Mouse (Mus musculus) forebrain, embryonic 16.5 days (tissue): ENCODE results near the gene Glo1. TPM values are rescaled to one million over a fixed set of nuclear protein-coding genes. Genes with fewer than 3 reads are reported as not detected.
A peak's percentile ranks its signal among the peaks of the same experiment; 100 is the strongest.

ENCODE experiments used
- ATAC-seq: fragments of 200-750 bp; cut with Nextera tagmentation; 2 replicates; pipeline ENCODE4 v1.8.0; 2017; ENCODE audit warnings: mild to moderate bottlenecking, moderate library complexity
- H3K27ac ChIP-seq: fragments of 300-500 bp; sonication (generic); 2 replicates; pipeline ENCODE4 v1.5.1; 2014; ENCODE audit warnings: low read length, control low read depth
- H3K27me3 ChIP-seq: fragments of 300-500 bp; sonication (generic); replicated peaks from 2 replicates; pipeline ENCODE4 v1.6.1; 2014; ENCODE audit warnings: low read length; ENCODE audit not compliant: control insufficient read depth, insufficient read depth
- H3K36me3 ChIP-seq: fragments of 300-500 bp; sonication (generic); 2 replicates; pipeline ENCODE4 v1.6.1; 2014; ENCODE audit not compliant: control insufficient read depth, insufficient read depth
- H3K4me1 ChIP-seq: fragments of 300-500 bp; sonication (generic); replicated peaks from 2 replicates; pipeline ENCODE4 v1.6.1; 2014; ENCODE audit warnings: low read length; ENCODE audit not compliant: control insufficient read depth, insufficient read depth
- H3K4me2 ChIP-seq: fragments of 300-500 bp; sonication (generic); 2 replicates; pipeline ENCODE4 v1.6.1; 2014; ENCODE audit warnings: mild to moderate bottlenecking, low read length, control low read depth
- H3K4me3 ChIP-seq: fragments of 300-500 bp; sonication (generic); replicated peaks from 2 replicates; pipeline ENCODE4 v1.5.1; 2014; ENCODE audit warnings: mild to moderate bottlenecking, low read length, control low read depth
- H3K9ac ChIP-seq: fragments of 300-500 bp; sonication (generic); replicated peaks from 2 replicates; pipeline ENCODE4 v1.6.1; 2014; ENCODE audit warnings: low read depth, low read length, control low read depth
- H3K9me3 ChIP-seq: fragments of 300-500 bp; sonication (generic); 2 replicates; pipeline ENCODE4 v1.6.1; 2016; ENCODE audit warnings: low read length; ENCODE audit not compliant: control insufficient read depth
- WGBS: fragments of 180-500 bp; shearing (Covaris S2); extraction: QIAGEN DNeasy Blood & Tissue Kit; methylation state at CpG from one replicate; pipeline ENCODE4 v1.1.7; 2014; 5-methylcytosine and 5-hydroxymethylcytosine counted together
- polyA plus RNA-seq: library from polyadenylated mRNA; unstranded; fragments of >200 nt; fragmentation: Nextera tagmentation; extraction: Ambion mirVana; gene quantifications from 2 replicates; pipeline ENCODE4 v1.2.1, GENCODE M21; 2015

Gene Glo1
- polyA plus RNA-seq, 1 experiment from 2014 or later: 156 TPM

GRCm38 (mm10) chr17:30575941-30576773, 50.5 kb downstream of the Glo1 start, which contains the start of gene Btbd9:
Gene Btbd9, minus strand, starts transcription at chr17:30576488.
- H3K4me3 ChIP-seq: peak within 1 kb of the TSS; percentile 90
- peak within 1 kb of the TSS; percentile 84 for H3K9ac ChIP-seq
- no peaks in the 10 kb centered on the region for H3K36me3 ChIP-seq
- H3K27me3 ChIP-seq: no peaks in the 10 kb centered on the region
- ATAC-seq: peak; percentile 92
- 1% methylated on average over 55 of the region's 94 CpGs for WGBS
- H3K4me1 ChIP-seq: peaks cover 21% of the 10 kb centered on the region
- H3K27ac ChIP-seq: peak within 1 kb of the TSS; percentile 92
- H3K4me2 ChIP-seq: peak within 1 kb of the TSS; percentile 89
- no peaks in the 10 kb centered on the region for H3K9me3 ChIP-seq

DNA sequence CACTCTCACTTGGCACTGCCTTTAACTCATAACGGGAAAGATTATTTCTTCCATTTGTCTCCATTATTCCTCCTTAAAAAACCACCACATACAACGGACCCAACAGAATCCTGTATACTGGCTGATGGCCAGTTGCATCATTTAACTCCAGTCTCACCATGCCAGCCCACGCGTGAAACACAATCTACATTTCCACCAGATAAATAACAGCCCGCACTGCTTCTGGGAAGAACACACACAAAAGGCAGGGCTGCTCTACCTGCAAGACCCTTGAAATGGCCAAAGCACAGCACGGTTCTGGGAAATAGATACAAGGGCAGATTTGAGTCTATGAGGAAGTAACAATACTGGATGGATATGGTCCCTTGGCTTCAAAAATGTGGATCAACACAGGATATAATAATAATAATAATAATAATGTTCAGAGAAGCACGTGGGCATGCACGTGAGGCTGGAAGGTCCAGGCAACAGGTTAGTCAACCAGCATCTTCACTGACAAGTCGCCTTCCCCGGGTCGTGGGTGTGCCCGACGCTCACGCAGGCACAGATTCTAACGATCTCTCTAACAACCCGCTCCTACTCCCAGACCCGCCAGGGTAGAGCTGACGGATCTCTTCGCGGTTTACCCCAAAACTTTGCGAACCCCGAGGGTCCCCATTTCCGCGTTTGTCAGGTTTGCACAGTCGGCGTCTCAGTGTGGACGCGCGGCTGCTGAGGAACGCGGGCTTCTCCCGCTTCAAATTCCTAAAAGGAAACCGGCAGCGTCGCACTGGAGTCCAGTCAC, 51.4 kb downstream of the Glo1 start:
- H3K27me3 ChIP-seq: no peaks in the 10 kb centered on the region
- H3K9me3 ChIP-seq: no peaks in the 10 kb centered on the region
- H3K4me2 ChIP-seq: peak overlapping the region; percentile 89
- H3K4me3 ChIP-seq: peak overlapping the region; percentile 90
- H3K4me1 ChIP-seq: peaks cover 21% of the 10 kb centered on the region
- WGBS: 5% methylated on average over 35 of the region's 35 CpGs
- ATAC-seq: no peak; the same call in 1 of the 2 replicates
- no peaks in the 10 kb centered on the region for H3K36me3 ChIP-seq
- peak overlapping the region; percentile 84 for H3K9ac ChIP-seq
- H3K27ac ChIP-seq: peak overlapping the region; percentile 92

DNA sequence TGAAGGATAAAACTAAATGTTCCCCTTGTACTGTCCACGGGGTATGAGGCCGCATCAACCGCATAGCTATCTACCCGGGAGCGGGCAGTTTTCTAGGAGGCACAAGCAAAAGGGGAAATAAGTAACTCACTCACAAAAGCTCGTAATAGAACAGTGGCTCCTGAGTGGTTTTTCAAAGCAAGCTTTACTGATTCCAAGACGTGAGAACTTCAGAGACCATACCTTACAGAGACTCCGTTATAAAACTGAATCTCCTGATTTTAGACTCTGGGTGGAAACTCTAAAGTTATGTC, 51.9 kb downstream of the Glo1 start:
- H3K4me2 ChIP-seq: peak overlapping the region; percentile 89
- no peaks in the 10 kb centered on the region for H3K9me3 ChIP-seq
- H3K36me3 ChIP-seq: no peaks in the 10 kb centered on the region
- no peak for ATAC-seq
- 75% methylated on average over 8 of the region's 8 CpGs for WGBS
- H3K4me3 ChIP-seq: peak overlapping the region; percentile 90
- peaks cover 21% of the 10 kb centered on the region for H3K4me1 ChIP-seq
- H3K27ac ChIP-seq: no peak overlapping the region
- peak overlapping the region; percentile 84; the same call in 1 of the 2 replicates for H3K9ac ChIP-seq
- no peaks in the 10 kb centered on the region for H3K27me3 ChIP-seq

DNA sequence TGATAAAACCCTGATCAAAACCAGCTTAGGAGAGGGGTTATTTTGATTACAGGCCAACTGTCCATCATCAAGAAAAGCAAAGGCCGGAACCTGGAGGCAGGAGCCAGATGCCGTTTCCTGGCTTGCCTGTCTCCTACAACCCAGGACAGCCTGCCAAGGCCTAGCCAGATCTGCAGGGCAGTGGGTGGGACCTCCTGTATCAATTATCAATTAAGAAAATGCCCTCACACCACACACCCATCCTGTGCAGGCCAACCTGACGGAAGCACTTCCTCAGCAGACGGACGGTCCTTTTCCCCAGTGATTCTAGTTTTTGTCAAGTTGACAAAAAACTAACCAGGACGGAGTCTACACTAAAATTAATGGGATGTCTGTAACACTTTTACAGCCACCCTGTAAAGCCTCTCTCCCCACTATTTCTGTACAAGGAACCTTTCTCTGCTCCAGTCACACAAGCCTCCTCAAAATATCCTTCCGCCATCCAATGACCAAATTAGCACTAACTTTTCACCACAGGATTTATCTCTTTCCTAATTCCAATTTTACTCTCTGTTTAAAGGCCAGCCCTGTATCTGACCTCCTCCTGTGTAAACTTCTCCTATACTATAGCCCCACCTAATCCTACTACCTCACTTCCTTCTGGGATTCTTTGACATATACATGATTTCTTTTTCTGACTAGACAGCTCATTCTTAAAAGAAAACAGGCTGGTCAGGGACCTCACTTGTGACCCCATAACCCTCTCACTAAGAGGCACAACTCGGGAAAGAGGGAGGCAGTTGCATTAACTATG, 52.5 kb downstream of the Glo1 start:
- Histone ChIP-seq H3K4me3 (no peak overlapping the region), H3K9ac (no peak overlapping the region), H3K4me1 (peaks cover 21% of the 10 kb centered on the region), H3K27me3 (no peaks in the 10 kb centered on the region), H3K4me2 (no peak overlapping the region), H3K27ac (no peak overlapping the region), H3K36me3 (no peaks in the 10 kb centered on the region), H3K9me3 (no peaks in the 10 kb centered on the region)
- WGBS: 79% methylated on average over 8 of the region's 8 CpGs
- ATAC-seq: no peak

DNA sequence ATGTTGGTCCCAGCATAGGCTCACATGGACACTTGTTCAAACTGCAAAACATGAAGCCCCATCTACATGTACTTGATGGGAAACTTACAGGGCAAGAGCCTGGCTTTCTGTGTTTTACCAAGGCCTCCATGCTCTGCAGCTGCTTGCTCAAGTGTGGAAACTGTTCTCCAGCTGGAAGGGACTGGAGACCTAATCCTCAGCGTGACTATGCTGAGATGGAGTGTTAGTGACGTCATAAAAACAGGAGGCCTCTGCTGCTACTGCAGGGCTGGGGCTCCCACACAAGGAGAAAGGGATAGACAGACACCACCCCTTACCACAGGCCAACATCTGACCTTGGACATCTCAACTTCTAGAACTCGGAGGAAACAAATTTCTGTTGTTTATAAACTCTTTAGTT, 55.7 kb downstream of the Glo1 start:
- Histone ChIP-seq H3K27ac (no peak overlapping the region), H3K4me3 (no peak overlapping the region), H3K36me3 (no peaks in the 10 kb centered on the region), H3K4me2 (no peak overlapping the region), H3K4me1 (peaks cover 9% of the 10 kb centered on the region), H3K9me3 (no peaks in the 10 kb centered on the region), H3K9ac (no peak overlapping the region), H3K27me3 (no peaks in the 10 kb centered on the region)
- no peak for ATAC-seq
- WGBS: 64% methylated on average over 3 of the region's 3 CpGs

DNA sequence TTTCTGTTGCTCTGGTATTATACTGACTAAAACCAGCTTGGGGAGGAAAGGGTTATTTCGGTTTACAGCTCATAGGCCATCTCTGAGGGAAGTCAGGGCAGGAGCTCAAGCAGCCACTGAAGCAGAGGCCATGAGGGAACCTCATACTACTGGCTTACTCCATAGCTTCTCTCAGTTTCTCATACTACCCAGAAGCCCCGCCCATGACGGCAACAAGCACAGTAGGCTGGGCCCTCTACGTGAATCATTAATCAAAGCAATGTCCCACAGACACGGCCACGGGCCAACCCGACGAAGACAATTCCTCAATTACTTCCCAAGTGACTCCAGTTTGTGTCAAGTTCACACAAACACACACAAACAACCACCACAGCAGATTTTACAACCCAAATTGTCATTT, 56.5 kb downstream of the Glo1 start:
- H3K4me3 ChIP-seq: no peak overlapping the region
- no peak overlapping the region for H3K9ac ChIP-seq
- H3K4me1 ChIP-seq: peaks cover 8% of the 10 kb centered on the region
- H3K27ac ChIP-seq: no peak overlapping the region
- no peaks in the 10 kb centered on the region for H3K9me3 ChIP-seq
- no peak overlapping the region for H3K4me2 ChIP-seq
- WGBS: 78% methylated on average over 8 of the region's 8 CpGs
- no peaks in the 10 kb centered on the region for H3K36me3 ChIP-seq
- no peak for ATAC-seq
- no peaks in the 10 kb centered on the region for H3K27me3 ChIP-seq

DNA sequence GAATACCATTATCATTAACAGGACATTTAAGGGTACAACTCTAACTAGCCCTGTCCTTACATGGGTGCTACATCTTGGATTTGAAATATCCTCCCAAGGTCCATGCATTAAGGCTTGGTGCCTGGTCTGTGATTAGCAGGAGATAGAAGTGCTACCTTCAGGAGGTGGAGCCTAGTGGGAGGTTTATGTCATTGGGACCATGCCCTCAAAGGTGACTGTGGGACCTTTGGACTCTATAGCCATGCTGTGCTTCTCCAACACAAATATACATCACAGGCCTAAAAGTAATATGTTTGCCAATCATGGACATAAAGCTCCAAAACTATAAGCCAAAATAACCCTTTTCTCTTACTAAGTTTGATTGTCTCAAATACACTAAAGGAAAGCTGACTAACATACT, 58.2 kb downstream of the Glo1 start:
- no peak for ATAC-seq
- Histone ChIP-seq H3K4me1 (no peaks in the 10 kb centered on the region), H3K4me3 (no peak overlapping the region), H3K9me3 (no peaks in the 10 kb centered on the region), H3K27me3 (no peaks in the 10 kb centered on the region), H3K9ac (no peak overlapping the region), H3K36me3 (no peaks in the 10 kb centered on the region), H3K27ac (no peak overlapping the region), H3K4me2 (no peak overlapping the region)

DNA sequence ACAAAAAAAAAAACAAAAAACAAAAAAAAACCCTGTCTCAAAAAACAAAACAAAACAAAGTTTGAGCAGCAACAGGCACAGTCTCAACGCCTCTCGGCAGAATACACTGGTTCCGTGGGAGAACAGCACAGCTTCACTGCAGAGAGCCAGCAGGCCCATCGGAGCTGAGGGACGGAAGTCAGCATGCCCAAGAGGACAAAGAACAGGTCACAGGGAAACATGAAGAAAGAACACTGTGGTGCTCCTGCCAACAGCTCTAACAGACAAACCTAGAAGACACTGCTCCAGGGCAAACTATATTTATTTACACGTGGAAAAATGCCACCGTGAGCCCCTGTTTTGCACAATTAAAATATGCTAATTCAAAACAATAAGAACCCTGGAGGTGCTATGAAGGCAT, 61.7 kb downstream of the Glo1 start:
- Histone ChIP-seq H3K4me1 (no peaks in the 10 kb centered on the region), H3K9me3 (no peaks in the 10 kb centered on the region), H3K4me3 (no peak overlapping the region), H3K36me3 (no peaks in the 10 kb centered on the region), H3K27me3 (no peaks in the 10 kb centered on the region), H3K4me2 (no peak overlapping the region), H3K27ac (no peak overlapping the region), H3K9ac (no peak overlapping the region)
- 81% methylated on average over 7 of the region's 7 CpGs for WGBS
- no peak for ATAC-seq

GRCm38 (mm10) chr17:30564407-30564806, 62.3 kb downstream of the Glo1 start:
- no peak overlapping the region for H3K4me3 ChIP-seq

More at GRCm38 (mm10) chr17:30564407-30564806, 62.3 kb downstream of the Glo1 start:
- Histone ChIP-seq H3K36me3 (no peaks in the 10 kb centered on the region), H3K4me2 (no peak overlapping the region), H3K27me3 (no peaks in the 10 kb centered on the region), H3K9me3 (no peaks in the 10 kb centered on the region), H3K9ac (no peak overlapping the region), H3K4me1 (no peaks in the 10 kb centered on the region), H3K27ac (no peak overlapping the region)
- no peak for ATAC-seq
- 92% methylated on average over 3 of the region's 3 CpGs for WGBS
